In genomic region chr12:100681241-100681640, GRCm38 (mm10) we compare ENCODE assay signal across 20 mouse cellular contexts. TPM values are rescaled to one million over a fixed set of nuclear protein-coding genes. Genes with fewer than 3 reads are reported as not detected.
A peak's percentile ranks its signal among the peaks of the same experiment; 100 is the strongest.
DNase-seq lines count a peak whose midpoint lies in the region; ATAC-seq and TF ChIP-seq lines count a peak whose summit lies in the region.
"Had no signal": no experiment of that assay in that cellular context is flagged by ENCODE, and none has a peak within 500 bp of the region (broad histone marks: within the 10 kb centered on the region; RNA-seq: fewer than 3 reads in every experiment).

No protein-coding gene starts in this region.

- no peaks in the 10 kb centered on the region for H3K4me1 ChIP-seq in liver, adult 2 months (ENCODE audit: control insufficient read depth, insufficient read depth, low read length)
- H3K4me1 ChIP-seq in liver, embryonic 12.5 days: peaks cover 11% of the 10 kb centered on the region
- H3K4me1 ChIP-seq: midbrain, embryonic 10.5 days; stomach, embryonic 15.5 days had no signal

- intact Hi-C loops in gastrocnemius, postnatal 36 days (cut with DNase I): no loop called here

- 0 out of 2 replicates have a peak, but pooled peaks cover 2% of the 10 kb centered on the region for H3K36me3 ChIP-seq in liver, adult 2 months (ENCODE audit: control insufficient read depth, insufficient read depth, low read length)
- H3K36me3 ChIP-seq in liver, embryonic 12.5 days: 0 out of 2 replicates have a peak, but pooled peaks cover 3% of the 10 kb centered on the region
- H3K36me3 ChIP-seq: limb, embryonic 10.5 days; midbrain, embryonic 10.5 days; stomach, embryonic 15.5 days had no signal

- WGBS in liver, adult 2 months: 41% methylated on average over 1 of the region's 1 CpGs
- WGBS in liver, embryonic 12.5 days (ENCODE audit: insufficient replicate concordance): 23% methylated on average over 1 of the region's 1 CpGs

- TF ChIP-seq CTCF in liver, adult 2 months (IDR thresholded peaks at IDR 0.05; ENCODE audit: low read depth, low read length): no peak

- no peak for TF ChIP-seq POLR2A in liver, adult 2 months (IDR thresholded peaks at IDR 0.05; ENCODE audit: extremely low read depth, insufficient read depth, low read length)

- H3K9ac ChIP-seq in liver, adult 2 months (ENCODE audit: low read depth, low read length): no peak overlapping the region
- no peak overlapping the region for H3K9ac ChIP-seq in liver, embryonic 12.5 days
- H3K9ac ChIP-seq: forebrain, embryonic 15.5 days; stomach, embryonic 15.5 days had no signal

- no peaks in the 10 kb centered on the region for H3K9me3 ChIP-seq in liver, embryonic 12.5 days (replicated peaks)
- H3K9me3 ChIP-seq: forebrain, embryonic 15.5 days; limb, embryonic 10.5 days; midbrain, embryonic 10.5 days; stomach, embryonic 15.5 days had no signal

- no peaks in the 10 kb centered on the region for H3K27me3 ChIP-seq in liver, adult 2 months (ENCODE audit: control insufficient read depth, insufficient read depth, low read length)
- no peaks in the 10 kb centered on the region for H3K27me3 ChIP-seq in liver, embryonic 12.5 days (replicated peaks)
- H3K27me3 ChIP-seq: forebrain, embryonic 15.5 days; stomach, embryonic 15.5 days had no signal

- no peak overlapping the region for H3K27ac ChIP-seq in liver, adult 2 months (replicated peaks; ENCODE audit: insufficient read depth, low read depth, low read length)
- H3K27ac ChIP-seq in liver, embryonic 12.5 days: no peak overlapping the region
- H3K27ac ChIP-seq: forebrain, embryonic 15.5 days; kidney, postnatal 0 days; layer of hippocampus, adult 2 months; limb, embryonic 10.5 days; midbrain, embryonic 10.5 days; stomach, embryonic 15.5 days had no signal

- H3K4me3 ChIP-seq in liver, adult 2 months (ENCODE audit: insufficient read depth, low read depth, low read length): no peak overlapping the region
- no peak overlapping the region for H3K4me3 ChIP-seq in liver, embryonic 12.5 days
- H3K4me3 ChIP-seq: forebrain, embryonic 15.5 days; layer of hippocampus, adult 2 months; limb, embryonic 10.5 days; midbrain, embryonic 10.5 days; stomach, embryonic 15.5 days had no signal

- peak; percentile 16 for DNase-seq in adrenal gland, postnatal 14 days
- no peak for DNase-seq in adrenal gland, postnatal 4 days (ENCODE audit: low spot score in 2 of 2)
- peak; percentile 10 for DNase-seq in liver, adult 2 months (ENCODE audit: extremely low read depth, low read depth, low spot score)
- DNase-seq in cerebellum, postnatal 10 days: peak; percentile 75 to 81
- no peak for DNase-seq in gastrocnemius, postnatal 36 days
- DNase-seq: gastrocnemius, postnatal 14 days; kidney, adult 11 months; lung, adult 2 months; right cerebral cortex, postnatal 14 days had no signal

- ATAC-seq in liver, embryonic 12.5 days: no peak
- ATAC-seq in megakaryocyte progenitor cell, adult 5-6 weeks (replicated peaks; ENCODE audit: poor library complexity): peak; percentile 57
- ATAC-seq in inflammation-experienced regulatory T-cells, adult 6 months: no peak
- ATAC-seq: forebrain, embryonic 15.5 days; hindbrain, embryonic 16.5 days had no signal

- no peaks in the 10 kb centered on the region for H3K79me2 ChIP-seq in liver, adult 2 months (ENCODE audit: control insufficient read depth, insufficient read depth, low read length)

- H3K4me2 ChIP-seq in liver, embryonic 12.5 days: no peak overlapping the region
- H3K4me2 ChIP-seq: forebrain, embryonic 15.5 days; liver, embryonic 11.5 days; stomach, embryonic 15.5 days had no signal

RNA-seq across cellular contexts. Expression of gene Rps6ka5, which starts 45.5 kb away (rescaled TPM):
- 11.2 and 12.6 TPM in 2 replicates for total RNA-seq in adrenal gland, postnatal 14 days (2021)
- 10 to 100 TPM; 10.7 to 12.0 TPM for total RNA-seq in adrenal gland, postnatal 4 days (2021)
- 1.7 and 2.0 TPM in 2 replicates for total RNA-seq in liver, adult 2 months (2014; rRNA removed)
- polyA plus RNA-seq in liver, adult 2 months (2012; rRNA removed): 0.24 and 0.29 TPM in 2 replicates
- 2.2 and 2.5 TPM in 2 replicates for polyA plus RNA-seq in liver, embryonic 12.5 days (2016; fragmentation: Nextera tagmentation; extraction: Ambion mirVana)
- 21.8 and 26.2 TPM in 2 replicates for total RNA-seq in megakaryocyte progenitor cell, adult 5-6 weeks (2015)
- total RNA-seq in megakaryocyte progenitor cell, adult 5-6 weeks (2017): 25.4 and 29.1 TPM in 2 replicates
- 1 to 10 TPM; 8.0 to 8.4 TPM for total RNA-seq in gastrocnemius, postnatal 36 days (2021)
- 1 to 10 TPM; 3.1 to 6.5 (median 5.4) TPM for polyA plus RNA-seq in inflammation-experienced regulatory T-cells, adult 6 months (2017; shearing (Covaris generic))

Comparison
In these comparisons a context has a peak if more than half of its experiments do, and no peak if none do; other contexts are left out.
1. DNase-seq: peak in adrenal gland, postnatal 14 days (single experiment), liver, adult 2 months (single experiment) and cerebellum, postnatal 10 days (2 of 2); none in adrenal gland, postnatal 4 days (0 of 2) and gastrocnemius, postnatal 36 days (0 of 2).